Mouse (Mus musculus) kidney, adult 11 months (tissue): ENCODE measurements around the gene Snrnp40.

Experiments used
- DNase-seq: peaks from one replicate; pipeline ENCODE4 v3.0.0; 2022

The Snrnp40 gene

DNA sequence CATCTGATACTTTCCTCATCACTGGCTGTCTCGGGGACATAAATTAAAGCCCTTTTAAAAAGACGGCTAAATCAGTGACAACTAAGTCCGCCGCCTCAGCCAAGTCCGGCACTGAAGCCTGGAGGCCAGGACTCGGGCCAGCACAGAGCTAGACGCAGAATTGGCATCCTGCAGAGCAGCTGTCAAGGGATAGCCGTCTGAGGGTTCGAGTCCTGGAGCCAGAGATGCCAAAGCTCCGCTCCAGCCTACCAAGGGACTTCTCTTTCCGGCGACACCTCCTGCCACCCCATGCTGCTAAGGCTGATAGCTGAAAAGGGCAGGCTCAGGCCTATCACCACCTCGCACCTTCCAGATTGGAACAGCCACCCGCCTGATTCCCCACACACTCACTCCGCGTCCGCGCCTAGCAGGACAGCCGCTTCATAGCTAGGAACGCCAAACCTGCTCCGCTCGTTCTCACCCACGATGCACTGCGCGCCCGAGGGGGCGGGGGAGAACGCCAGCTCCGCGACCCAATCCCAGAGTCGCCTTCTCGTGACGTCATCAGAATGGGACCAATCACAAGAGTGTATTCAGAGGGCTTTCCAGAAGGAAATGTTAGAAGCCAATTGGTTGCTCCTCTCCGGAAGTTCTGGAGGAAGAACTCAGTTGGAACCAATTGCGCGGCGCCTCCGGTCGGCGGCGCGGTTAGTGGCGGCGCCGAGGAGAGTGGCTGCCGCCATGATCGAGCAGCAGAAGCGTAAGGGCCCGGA is at the start of gene Snrnp40, which contains the start of gene Zcchc17:
TSS of gene Snrnp40 (plus strand) at position 647 of the 752 bp plus-strand sequence.
TSS of gene Zcchc17 (minus strand) at position 458 of the 752 bp plus-strand sequence.
- peak; percentile 98 for DNase-seq

DNA sequence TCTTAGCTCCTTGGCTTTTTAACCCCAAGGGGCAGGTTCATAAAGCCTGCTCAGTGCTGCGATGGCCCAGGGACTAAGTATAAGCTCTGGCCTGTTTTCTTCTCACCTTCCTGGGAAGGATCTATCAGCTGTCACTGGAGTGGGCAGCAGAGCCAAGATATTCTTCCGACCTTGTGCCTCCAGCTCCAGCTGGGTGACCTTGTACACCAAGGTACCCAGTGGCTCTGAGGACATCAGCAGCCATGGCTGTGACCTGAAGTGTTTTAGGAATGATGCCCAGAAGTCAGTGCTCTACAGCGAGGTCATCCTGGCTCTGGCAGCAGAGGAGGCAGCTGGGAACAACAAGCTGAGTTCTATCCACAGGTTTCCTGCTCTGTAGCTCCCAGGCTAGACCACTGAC is 47.4 kb upstream of the Snrnp40 start:
- DNase-seq = no peak

DNA sequence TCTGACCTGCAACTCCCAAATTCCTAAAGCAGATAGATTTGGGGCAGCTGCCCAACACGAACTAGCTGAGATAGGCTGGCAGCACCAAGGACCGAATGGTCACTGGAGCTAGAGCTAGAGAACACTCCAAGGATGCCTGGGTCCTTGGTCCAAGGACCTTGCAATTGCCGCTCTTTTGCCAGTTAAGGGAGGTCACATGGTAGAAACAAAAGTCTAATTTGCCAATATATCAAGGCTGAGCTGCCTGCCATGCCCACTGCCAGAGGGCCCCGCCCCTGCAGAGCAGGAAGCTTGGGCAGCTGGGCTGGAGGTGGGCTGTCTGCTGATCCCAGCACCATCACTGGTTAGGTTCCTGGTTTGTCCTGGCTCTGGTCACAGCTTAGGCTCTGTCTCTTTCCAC is 46.4 kb upstream of the Snrnp40 start:
- DNase-seq = no peak

DNA sequence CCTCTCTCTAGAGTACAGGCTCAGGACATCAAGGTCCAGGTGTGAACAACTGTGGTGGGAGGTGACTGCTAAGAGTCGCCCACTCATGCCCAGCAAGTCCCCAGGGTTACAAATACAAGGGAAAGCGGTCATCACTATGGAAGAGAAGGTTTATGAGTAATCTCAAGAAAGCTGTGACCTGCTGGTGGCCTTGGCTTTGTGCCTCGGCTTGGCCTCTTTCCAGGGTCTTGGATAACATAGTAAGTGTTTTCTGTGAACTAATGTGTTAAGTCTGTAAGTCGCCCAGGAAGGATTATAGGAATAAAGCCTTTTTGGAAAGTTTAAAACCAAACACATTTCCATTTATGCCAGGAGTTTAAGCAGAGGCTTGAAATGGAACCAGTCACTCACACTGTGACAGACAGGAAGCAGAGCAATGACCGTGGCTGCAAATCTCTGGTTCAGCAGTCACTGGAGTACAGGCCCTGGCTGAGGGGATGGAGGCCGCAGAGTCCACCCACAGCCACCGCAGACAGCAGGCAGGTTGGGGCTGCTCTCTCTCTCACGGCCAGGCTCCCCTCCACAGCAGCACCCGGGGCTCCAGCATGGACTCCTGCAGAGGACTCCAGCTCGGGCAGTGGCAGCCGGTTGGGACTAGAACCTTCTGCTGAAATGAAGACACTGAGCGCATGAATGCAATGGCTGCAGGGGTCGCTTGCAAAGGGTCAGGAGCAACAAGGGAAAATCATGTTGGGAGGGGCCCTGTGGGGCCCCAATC is 44.0 kb upstream of the Snrnp40 start:
- DNase-seq = peak; percentile 81

DNA sequence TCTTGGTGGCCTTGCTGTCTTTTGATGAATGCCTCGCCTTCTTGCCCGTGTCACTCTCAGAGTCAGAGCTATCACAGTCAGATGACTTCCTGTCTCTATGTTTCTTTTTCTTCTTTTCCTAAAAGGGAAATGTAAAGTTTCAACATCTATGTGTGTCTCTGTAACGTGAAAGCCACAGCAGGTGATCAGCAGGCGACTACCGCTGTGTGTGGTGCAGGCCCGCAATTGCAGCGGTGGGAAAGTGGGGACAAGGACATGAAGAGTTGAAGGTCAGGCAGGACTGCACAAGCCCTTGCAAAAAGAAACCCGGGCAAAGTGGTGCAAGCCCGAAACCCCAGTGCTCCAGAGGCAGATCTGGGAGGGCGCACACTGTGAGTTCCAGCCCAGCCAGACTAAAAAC is 43.2 kb upstream of the Snrnp40 start:
- DNase-seq = no peak

DNA sequence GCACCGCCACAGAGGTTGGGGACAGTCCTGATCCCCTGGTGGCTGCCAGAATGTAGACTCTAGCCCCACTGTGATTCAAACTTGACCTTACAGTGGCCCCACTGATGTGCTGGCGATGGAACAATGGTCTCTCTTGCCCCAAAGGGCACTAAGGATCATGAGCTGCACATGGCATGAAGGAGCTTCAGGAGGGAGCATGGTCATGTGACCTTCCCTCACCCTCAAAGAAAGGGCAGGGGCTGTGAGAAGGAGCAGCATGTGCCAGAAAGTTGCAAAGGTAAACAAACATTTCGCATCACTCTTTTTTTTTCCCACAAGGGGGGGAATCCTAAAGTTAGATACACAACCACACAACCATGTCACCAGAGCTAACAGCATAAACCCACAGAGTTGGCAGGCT is 41.8 kb upstream of the Snrnp40 start:
- DNase-seq = peak; percentile 52

DNA sequence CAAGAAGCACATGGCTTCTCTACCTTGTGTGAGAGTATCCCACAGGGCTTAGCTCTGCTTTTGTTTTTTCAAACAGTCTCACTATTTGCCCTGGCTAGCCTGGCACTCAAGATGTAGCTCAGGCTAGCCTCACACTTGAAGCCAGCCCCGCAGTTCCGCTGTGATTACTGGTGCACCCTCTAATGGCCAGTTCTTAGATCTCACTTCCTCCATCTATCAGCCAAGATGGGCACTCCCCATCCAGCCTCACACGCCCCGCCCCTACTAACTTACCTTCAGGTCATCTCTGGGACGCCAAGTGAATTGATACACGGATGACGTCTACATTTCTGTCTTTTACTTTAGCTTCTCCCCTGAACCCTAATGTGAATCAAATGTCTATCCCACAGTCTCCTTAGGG is 40.4 kb upstream of the Snrnp40 start:
- DNase-seq = no peak

DNA sequence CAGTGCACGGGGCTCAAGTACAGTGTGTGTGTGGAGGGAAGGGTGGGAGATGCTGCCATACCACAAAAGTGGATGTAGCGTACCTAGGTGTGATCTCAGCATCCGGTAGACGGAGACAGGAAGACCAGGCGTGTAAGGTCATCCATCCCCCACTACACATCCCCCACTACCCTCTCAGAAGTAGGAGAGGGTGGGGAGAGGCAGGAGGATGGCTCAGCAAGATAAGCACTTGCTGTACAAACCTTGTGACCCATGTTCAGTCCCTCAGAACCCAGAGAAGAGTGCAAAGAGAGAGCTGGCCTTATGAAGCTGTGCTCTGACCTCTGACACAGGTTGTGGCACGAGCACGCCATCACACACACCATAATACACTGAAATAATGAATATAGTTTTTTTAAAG is 38.3 kb upstream of the Snrnp40 start:
- no peak for DNase-seq

DNA sequence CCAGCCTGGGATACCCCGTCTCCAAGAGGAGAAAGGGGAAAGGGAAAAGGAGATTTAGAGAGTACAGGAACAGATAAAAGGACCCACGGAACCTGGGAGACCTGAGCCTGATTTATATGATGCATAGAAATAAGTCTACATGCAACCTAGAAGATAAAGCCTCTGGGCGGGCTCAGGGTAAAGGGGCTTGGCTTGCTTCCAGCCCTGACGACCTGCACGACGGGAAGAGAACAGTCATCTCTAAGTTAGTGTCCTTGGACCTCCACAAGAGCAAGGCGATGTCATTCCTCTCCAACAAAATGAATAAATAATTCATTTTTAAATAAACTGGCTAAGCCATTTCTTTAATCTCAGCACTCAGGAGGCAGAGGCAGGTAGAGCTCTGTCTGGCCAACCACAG is 37.4 kb upstream of the Snrnp40 start:
- no peak for DNase-seq

DNA sequence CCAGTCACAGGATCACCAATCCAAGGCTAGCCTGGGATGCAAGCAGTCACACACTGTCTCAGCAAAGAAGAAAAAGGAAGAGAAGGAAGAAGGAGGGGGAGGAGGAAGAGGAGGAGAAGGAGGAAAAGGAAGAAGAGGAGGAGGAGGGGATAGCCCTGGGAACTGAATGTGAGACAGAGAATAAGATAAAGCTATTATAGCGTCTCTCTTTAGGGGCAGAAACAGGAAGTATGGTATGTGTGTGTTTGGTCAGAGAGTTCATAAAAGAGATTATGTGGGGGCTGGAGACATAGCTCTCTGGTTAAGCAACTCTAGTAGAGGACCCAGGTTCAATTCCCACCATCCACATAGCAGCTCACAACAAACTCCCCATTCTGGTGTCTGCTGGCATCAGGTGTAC is 36.8 kb upstream of the Snrnp40 start:
- no peak for DNase-seq

DNA sequence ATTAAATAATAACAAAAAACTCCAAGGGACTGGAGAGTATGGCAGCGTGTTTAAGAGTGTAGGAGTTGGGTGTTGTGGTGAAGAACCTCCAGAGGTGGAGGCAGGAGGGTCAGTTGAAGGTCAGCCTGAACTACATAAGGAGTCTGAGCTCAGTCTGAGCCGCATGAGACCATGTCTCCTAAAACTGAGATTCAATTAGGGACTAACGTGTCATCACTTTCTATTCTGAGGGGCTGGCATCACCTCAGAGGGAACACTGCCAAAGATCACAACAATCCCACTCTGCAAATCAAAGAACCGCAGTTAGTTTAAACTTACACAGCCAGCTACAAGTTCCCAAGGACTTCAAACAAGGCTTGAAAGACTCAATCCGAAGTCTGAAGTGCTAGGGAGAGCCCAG is 36.3 kb upstream of the Snrnp40 start:
- no peak for DNase-seq

DNA sequence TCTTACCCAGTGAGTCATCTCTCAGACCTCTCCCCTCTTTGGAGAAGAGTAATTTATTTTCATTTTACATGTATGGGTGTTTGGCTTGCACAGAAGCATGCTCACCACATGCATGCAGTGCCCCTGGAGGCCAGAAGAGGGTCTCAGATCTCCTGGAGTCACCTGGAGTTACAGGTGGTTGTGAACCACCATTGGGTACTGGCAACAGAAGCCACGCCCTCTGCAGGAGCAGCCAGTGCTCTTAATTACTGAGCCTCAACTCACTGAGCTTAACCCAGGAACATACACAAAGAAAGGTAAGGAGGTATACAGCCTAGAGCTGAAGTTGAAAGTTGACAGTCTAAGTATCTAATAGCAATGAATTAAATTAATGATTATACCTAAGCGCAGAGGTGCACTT is 34.5 kb upstream of the Snrnp40 start:
- DNase-seq = no peak

DNA sequence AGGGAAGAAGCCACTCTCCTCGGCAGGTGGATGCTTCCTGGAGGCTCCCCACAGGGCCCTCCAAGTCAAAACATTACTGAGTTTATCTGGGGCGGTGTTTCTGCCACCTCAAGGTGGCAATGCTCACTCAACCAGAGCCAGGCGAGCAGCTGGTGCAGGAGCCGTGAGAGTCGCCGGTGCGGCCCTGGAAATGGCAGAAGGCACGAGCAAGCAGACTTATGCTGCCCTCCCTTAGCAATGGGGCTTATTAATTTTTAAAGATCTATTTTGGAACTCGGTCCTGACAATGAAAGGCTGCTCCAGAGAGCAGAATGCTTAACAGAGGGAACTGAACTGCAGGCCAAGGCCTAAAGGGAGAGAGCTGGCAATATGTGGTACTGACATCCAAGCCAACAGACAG is 32.6 kb upstream of the Snrnp40 start:
- DNase-seq = no peak

DNA sequence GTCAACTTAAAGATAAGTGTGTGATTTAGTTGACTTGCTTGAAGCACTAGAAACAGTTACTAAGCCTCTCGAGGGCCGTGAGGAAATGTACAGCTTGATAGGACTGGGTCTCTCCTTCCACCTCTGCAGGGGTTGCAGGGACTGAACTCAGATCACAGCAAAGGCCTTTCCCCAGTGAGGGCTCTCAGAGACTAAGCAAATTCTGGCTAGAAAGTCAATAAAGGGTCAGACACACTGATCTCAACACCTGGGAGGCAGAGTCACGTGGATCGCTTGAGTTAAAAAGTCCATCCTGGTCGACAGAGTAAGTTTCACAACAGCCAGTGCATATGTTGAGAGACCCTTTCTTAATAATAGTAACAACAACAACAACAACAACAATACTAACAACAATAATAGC is 24.1 kb upstream of the Snrnp40 start:
- no peak for DNase-seq

DNA sequence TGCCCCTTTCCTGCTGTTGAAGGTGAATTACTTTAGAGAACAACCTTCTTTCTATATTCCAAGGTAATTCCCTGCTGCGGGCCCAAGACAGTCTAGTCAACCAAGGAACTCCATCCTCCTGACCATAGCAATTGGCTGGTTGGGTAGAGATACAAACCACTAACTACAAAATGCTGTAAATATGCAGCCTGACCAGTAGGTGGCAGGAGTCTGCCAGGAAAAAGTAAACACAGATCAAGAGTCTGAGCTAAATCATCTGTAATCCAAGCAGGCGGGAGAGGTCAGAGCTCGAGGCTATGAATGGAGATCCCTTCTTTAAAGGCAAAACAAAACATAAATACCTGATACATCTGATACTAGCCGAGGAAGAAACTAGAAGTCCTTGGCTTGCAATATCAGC is 18.2 kb upstream of the Snrnp40 start:
- DNase-seq = peak; percentile 40

DNA sequence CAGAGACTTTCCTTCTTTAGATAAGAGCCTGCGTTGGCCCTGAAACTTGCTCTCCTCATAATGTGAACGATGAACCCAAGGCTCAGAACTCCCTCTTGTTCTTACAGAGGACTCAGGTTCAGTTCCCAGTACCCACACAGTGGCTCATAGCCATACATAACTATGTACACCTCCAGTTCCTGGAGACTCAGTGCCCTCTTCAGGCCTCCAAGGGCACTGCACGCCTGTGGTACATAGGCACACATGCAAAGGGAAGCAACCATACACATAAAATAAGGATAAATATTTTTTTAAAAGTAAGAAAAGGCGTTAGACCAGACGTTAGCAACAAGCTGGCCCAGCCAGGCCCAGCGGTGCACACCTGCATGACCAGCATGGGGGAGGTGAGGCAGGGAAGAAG is 10.3 kb upstream of the Snrnp40 start:
- DNase-seq = no peak

DNA sequence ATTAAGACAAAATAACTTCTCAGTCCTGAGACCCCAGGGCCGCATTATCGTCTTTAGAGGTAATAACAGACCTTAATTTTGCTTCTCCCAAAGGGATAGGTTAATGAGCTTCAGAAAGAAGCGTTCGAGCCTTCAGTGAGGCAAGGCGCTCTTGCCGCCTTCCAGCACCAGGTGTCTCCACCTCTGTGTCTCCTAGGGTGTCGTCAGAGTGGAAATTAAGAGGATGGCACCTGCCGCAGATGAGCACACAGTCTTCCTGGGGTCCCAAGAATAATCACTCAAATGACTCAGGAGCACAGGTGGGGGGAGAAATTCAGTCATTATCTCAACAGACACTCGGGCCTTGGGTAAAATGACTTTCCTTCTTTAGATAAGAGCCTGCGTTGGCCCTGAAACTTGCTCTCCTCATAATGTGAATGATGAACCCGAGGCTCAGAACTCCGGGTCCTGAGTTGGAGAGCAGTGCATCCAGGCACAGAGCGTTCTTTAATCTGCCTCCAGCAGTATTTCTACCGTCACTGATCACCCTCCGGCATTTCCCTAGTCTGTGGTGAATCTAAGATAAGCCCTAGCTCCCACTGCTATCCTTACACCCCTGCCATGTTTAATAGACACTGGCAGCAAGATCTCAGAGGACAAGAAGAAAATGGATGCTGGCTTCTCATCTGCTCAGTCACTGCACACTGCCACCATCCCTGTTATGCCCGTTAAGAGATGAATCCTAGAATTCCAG is 9.1 kb upstream of the Snrnp40 start:
- DNase-seq = no peak

DNA sequence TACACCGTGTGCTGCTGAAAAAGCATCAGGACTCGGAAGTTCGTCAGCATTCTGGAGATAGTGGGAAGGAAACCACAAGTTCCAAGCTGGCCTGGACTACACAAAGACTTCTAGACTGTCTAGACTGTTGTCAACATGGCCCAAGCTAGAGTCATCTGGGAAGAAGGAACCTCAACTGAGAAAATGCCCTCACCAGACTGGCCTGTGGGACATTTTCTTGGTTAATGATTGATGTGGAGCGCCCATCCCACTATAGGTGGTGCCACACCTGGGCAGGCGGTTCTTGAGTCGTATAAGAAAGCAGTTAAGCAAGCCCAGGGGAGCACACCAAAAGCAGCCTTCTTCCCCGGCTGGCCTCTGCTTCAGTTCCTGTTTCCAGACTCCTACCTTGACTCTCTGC is 7.3 kb upstream of the Snrnp40 start:
- DNase-seq = no peak

DNA sequence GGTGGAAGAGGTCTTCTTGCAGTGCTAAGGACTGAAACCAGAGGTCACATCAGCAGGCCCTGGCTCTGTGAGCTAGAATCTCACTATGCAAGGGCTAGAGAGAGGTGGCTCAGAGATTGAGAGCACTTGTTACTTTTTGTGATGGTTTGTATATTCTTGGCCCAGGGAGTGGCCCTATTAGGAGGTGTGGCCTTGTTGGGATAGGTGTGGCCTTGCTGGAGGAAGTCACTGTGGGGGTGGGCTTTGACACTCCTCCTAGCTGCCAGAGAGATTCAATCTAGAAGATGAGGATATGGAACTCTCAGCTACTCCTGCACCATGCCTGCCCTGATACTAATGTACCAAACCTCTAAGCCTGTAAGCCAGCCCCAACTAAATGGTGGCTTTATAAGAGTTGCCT is 2.0 kb upstream of the Snrnp40 start:
- no peak for DNase-seq

DNA sequence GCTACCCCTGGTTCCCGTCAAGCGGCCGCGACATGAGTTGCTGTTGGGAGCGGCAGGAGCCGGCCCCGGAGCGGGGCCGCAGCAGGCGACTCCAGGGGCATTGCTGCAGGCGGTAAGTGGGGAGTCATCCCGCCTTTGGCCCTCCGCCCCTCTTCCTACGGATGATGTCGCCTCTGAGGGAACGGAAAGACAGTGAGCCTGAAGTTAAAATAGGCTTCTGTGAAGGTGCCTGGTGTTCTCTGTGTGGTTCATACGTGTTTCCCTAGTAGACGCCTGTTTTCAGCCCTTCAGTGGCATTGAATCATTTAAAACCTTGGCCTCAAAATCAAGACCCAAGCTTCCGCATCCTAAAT is 282 bp downstream of the Snrnp40 start:
- DNase-seq = no peak

DNA sequence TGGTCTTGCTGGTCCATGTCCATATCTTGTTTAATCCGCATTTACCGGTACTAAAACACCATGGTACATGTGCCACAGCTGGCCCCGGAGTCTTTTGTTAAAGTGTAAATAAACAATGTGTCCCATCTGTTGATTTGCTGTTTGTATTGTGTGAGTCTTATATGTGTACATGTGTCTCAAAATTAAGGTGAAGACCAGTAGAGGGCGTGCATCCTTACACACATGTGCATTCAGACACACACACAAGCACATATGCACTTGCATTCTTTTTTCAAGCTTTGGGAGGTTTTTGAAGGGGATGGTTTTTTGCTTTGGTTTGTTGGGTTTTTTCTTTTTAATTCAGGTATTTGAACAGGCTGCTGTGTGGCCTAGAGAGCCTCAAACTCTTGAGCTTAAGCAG is 16.7 kb downstream of the Snrnp40 start:
- DNase-seq = no peak

DNA sequence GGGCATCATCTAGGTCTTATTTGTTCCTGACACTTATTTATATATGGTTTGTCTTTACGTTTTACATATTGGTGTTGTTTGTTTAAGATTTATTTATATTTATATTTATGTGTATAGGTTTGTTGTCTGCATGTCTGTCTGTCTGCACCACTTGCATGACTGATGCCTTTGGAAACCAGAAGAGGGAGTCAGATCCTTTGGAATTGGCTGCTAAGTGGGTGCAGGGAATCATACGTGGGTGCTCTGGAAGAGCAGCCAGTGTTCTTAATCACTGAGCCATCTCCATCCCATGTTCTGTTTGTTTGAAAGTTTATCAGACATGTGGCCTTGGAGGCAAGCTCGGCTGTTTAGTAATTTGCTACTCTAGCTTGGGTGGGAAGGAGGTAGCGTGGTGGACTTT is 17.6 kb downstream of the Snrnp40 start:
- DNase-seq = no peak

DNA sequence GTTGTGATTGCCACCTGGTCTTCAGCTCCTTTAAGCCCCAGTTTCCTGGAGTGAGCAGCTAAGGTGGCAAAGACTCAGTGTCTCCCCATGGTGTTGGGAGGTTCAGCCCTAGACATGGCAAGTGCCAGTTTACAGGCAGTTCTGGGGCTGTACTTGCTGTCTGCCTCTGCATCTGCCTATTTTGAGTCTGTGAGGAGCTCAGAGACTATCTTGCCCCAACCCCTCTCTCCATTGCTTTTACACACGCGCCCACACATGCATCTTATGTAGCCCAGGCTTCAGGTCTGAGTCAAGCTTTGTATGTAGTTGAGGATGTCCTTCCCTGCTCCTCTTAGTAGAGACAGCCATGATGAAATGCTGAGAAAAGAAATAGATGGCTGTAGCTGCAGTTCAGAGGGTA is 19.2 kb downstream of the Snrnp40 start:
- DNase-seq = no peak

DNA sequence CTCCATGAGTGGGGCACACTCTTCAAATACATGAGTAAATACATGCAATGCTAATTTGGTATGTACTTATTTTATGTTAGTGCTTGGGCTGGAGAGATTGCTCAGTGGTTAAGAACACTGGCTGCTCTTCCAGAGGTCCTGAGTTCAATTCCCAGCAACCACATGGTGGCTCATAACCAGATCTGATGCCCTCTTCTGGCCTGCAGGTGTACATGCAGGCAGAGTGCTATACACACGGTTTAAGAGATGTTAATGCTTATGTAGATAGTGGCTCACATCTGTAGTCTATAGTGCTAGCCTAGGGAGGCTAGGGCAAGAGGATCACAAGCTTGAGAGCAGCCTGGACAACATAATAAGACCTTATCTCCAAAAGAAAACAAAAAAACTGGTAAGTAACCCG is 20.5 kb downstream of the Snrnp40 start:
- DNase-seq = no peak
